Mouse (Mus musculus) lung, postnatal 10 days (tissue): ENCODE measurements around the gene Immp2l.
A peak's percentile ranks its signal among the peaks of the same experiment; 100 is the strongest.
"Not testable (repeated sequence)": the region's sequence is repeated elsewhere in the genome, so short reads cannot be mapped to it uniquely, and the experiment has no call there.

Experiments
- DNase-seq: peaks from one replicate; pipeline ENCODE4 v3.0.0; 2021

Gene Immp2l

DNA sequence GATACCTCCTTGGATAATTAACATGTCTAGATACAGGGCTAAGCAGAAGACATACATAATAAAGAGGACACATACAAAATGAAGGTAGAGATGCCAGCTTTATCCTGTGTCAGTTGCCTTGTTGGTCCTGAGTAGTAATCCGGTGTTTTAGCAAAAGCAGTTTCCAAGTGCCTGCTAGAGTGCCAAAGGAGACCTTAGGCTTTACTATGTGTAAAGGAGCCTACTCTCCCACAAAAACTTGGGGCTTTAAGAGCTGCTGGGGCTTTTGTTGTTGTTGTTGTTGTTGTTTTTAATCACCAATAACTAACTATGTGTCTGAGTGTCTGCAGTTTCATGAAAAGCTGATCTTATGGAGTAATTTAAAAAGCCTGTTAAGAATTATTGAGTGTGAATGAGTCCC lies 702.8 kb downstream of the Immp2l start:
- no peak for DNase-seq

- DNase-seq: no peak
These were observed 703.3 kb downstream of the Immp2l start for GRCm38 (mm10) chr12:41727221-41727620.

DNA sequence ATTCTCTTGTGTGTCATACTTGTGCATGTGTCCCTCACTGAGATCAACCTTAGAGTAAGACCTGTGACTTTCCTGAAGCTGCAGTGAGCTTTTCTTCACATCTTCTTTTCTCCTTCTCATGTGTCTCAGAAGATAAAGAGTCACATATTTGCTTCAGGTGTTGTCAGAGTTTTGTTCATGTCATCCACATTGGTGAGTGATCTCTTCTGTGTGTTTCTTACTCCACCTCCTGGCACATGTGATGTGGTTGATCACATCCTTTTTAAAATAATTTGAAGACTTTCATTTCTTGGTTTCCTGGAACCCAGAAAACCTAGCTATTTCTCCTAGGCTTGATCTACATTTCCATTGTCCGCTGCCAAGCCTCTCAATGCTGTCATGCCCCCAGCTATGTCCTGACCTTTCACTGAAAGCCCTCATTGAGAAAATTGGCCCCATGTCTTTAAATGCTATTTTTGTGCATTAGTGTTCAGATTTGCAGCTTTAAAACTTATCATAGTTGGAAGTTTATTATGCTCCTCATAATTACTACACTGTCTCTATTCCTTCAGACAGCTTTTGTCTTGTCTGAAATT lies 704.0 kb downstream of the Immp2l start:
- DNase-seq: no peak

- no peak for DNase-seq
These were observed 704.6 kb downstream of the Immp2l start for GRCm38 (mm10) chr12:41728467-41728866.

DNA sequence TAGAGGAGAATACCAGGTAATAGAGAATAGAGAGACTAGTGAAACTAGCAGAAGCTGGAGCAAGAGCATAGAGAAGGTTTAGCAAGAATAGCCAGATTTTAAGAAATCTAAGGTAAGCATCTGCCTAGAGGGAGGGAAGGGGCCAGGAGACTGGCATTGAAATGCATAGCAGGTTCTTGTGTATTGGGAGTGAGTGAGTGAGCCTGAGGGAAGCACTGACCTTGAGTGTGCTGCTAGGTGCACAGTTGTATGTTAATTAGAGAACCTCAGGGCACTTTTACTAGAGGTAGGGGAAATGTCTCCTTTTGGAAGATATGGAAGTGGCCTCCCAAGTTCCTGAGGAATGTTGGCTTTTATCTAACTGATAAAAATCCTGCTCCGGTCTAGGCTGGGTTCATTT lies 705.9 kb downstream of the Immp2l start:
- no peak for DNase-seq

- no peak for DNase-seq
These were observed 709.3 kb downstream of the Immp2l start for GRCm38 (mm10) chr12:41733168-41733567.

DNA sequence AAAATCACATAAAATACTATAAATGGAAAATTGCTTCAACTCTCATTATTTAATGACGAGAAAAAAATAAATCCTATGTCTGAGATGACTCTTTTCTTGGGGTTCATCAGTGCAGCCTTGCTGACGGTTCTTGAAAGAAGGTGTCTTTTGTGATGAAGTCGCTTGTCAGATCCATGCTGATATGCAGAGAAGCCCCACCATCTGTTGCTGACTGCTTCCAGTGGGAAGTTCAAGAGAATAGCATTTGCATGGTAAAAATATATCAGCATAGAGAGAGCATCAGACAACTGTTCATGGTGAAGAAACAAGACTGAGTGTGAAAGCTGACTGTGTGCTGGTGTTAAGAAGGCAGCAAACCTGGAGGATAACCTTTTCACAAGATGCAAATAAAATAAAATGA lies 719.0 kb downstream of the Immp2l start:
- DNase-seq: no peak

DNA sequence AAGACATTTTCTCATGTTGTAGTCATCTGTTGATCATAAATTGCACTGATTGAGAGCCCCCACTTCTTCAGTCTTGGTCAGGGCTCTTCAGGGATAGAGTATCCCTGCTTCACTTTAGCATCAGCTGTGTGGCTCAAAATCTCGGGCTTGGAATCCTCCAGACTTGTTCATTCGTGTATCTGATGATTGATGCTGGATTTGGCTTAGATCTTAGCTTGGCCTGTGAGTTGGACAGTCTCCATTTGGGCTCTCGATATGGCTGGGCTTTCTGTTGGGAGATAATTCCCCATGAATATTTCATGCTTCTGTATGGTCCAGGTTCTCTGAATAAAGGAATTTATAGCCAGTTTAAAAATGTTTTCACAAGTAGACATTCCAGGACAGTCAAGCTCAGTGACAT lies 739.5 kb downstream of the Immp2l start:
- DNase-seq: no peak

GRCm38 (mm10) chr12:41773961-41774360 lies 750.1 kb downstream of the Immp2l start:
- no peak for DNase-seq

DNA sequence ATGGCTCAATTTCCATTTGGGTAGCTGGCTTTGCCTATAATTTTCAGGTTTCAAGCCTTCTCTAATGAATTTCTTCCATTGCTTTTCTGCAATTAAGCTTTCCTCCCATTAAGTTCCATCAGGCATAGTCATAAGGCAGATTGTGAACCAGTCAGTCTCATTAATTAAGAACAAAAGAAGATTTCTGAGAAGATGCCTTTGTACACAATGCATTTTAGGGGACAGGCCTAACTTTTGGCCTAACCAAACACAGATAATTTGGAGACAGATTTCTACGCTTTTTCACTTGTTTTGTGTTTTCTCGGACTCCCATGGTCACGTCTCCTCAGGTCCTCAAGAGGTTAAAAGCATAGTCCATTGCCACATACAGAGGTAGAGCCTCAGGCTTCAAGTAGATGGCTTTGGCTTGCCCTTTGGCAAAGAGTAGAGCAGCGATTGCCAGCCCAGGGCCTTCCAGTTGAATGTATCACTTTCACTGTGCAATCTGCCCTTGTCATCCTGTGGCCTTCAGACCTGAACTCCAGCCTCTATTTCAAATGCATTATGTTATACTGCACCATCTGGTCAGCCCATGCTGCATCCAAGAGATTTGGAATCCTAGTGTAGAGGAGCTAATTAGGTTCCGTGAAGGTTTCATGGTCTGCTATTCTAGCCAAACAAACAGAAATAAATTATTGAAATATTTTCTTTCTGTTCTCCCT lies 750.9 kb downstream of the Immp2l start:
- no peak for DNase-seq

DNA sequence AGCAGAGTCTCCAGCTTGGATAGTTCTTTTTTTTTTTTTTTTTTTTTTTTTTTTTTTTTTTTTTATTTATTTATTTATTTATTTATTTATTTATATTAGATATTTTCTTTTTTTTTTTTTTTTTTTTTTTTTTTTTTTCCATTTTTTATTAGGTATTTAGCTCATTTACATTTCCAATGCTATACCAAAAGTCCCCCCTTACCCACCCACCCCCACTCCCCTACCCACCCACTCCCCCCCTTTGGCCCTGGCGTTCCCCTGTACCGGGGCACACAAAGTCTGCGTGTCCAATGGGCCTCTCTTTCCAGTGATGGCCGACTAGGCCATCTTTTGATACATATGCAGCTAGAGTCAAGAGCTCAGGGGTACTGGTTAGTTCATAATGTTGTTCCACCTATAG lies 753.9 kb downstream of the Immp2l start:
- not testable (repeated sequence) for DNase-seq

DNA sequence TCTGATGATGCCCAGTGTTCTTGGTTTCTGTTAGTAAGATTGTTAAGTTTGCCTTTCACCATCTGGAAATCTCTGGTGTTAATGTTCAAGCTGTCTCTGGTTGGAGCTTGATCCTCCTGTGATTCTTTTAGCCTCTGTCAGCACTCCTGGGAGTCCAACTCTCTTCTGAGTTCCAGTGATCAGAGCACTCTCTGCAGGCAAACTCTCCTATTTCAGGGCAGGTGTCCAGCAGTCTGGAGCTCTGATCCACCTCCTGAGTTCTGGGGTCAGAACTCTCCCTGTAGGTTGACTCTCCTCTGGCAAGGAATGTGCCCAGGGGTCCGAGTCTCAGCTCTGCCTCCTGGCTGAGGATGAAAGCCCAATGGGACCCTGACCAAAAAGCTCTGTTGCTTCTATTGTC lies 769.8 kb downstream of the Immp2l start:
- DNase-seq: not testable (repeated sequence)

- no peak for DNase-seq
These were observed 805.6 kb downstream of the Immp2l start for GRCm38 (mm10) chr12:41829517-41829916.

DNA sequence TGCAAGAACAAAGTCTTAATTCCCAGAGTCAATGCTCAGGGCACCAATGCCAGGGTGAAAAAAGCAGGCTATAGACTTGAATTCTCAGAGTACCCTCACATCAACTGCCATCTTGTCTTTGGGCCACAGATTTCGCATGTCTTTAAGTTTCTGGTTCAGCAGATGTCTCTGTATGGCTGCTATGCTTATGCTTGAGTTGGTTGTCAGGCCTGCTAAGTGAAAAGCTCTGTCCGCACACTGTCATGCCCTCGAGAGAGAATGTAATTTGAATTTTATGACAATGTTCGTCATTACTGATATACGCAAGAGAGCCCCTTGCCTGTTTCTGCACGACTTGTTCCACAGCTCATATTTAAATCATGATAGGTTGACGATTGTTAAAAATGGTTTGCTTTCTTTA lies 807.8 kb downstream of the Immp2l start:
- DNase-seq: no peak

- no peak for DNase-seq
These were observed 810.8 kb downstream of the Immp2l start for GRCm38 (mm10) chr12:41834646-41835045.

GRCm38 (mm10) chr12:41838334-41838847 lies 814.5 kb downstream of the Immp2l start:
- peak; percentile 14 for DNase-seq

- DNase-seq: no peak
These were observed 815.4 kb downstream of the Immp2l start for GRCm38 (mm10) chr12:41839241-41839640.

DNA sequence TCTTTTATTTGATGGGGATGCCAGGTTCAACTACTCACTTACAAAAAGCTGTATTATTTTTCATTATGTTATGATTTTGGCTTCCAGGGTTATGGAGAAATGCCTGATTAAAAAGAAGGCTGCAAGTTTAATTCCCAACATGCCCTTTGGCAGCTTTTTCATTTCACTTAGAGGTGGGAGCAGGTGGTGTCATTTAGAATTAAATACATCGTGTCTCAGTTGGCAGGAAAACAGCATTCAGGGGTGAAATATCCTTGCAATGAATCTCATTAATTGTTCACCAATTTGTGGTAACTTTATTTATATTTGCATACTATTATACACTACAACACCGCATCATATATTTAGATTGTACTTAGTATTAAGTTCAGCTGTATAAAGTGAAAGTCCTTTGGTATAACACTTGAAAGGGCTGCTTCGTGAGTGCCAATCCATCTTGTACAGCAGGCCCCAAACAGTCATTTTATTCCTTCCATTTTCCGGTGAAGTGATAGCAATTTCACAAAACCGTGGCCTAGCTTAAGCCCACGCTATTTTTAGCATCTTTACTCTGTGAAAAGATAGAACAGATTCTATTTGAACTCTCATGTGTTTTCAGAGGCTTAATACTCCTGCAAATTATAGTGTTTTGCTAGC lies 818.9 kb downstream of the Immp2l start:
- no peak for DNase-seq

DNA sequence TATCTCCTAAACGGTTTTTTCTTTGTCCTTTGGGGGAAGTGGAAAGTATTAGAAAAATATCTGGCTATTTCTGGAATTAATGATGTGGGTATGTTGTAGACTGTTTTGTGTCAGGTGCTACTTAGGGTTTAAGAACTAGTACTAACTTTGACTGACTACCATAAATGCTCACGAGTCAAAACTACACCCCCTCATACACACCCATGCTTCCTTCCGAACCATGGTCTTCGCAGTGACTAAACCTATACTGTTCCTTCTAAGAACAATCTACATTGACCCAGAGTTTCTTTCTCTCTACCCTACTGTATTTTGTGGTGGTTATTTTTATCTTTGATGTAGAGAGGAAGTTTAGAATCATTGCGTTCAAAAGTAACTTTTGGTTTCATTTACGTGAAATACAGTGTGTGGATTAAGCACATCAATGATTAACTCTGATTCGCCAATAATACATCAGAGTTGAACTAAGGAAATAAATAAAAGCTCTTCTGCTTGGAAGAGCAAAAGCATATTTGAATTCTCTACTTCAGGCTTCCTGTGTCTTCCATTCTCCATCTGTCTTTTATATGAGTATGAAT lies 828.1 kb downstream of the Immp2l start:
- no peak for DNase-seq

DNA sequence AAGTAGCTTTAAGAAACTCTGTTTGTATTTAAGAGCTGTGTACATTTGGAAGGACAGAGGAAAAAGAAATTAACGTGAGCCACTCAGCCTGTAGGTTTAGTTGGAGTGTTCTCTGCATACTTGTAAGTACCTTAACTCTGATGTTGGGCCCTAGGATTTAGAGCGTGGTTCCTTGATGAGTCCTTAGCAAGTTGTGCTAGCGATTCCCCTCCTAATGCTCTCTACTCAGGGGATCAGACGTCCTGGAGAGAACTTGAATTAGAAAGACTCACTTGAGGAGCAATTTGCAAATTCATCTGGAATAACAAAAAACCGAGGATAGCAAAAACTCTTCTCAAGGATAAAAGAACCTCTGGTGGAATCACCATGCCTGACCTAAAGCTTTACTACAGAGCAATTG lies 835.8 kb downstream of the Immp2l start:
- DNase-seq: not testable (repeated sequence)

DNA sequence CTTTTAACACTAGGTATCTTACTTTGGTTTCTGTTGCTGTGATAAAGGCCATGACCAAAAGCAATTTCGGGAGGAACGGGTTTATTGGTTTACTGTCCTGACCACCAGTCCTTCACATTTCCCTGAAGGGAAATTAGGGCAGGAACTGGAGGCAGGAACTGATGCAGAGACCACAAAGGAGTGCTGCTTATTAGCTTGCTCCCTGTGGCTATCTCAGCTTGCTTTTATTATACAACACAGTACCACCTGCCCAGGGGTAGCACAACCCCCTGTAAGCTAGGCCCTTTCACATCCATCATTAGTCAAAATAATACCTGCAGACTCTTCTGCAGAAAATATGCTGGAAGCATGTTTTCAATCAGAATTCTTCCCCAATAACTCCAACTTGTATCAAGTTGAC lies 844.4 kb downstream of the Immp2l start:
- no peak for DNase-seq

GRCm38 (mm10) chr12:41874015-41874414 lies 850.1 kb downstream of the Immp2l start:
- no peak for DNase-seq

GRCm38 (mm10) chr12:41877292-41877959 lies 853.5 kb downstream of the Immp2l start:
- no peak for DNase-seq
